Mouse (Mus musculus) lung, postnatal 10 days (tissue): ENCODE results near the gene Aspm.
"Not testable (repeated sequence)": the region's sequence is repeated elsewhere in the genome, so short reads cannot be mapped to it uniquely, and the experiment has no call there.

ENCODE experiments used
- DNase-seq: peaks from one replicate; pipeline ENCODE4 v3.0.0; 2021

Gene Aspm

DNA sequence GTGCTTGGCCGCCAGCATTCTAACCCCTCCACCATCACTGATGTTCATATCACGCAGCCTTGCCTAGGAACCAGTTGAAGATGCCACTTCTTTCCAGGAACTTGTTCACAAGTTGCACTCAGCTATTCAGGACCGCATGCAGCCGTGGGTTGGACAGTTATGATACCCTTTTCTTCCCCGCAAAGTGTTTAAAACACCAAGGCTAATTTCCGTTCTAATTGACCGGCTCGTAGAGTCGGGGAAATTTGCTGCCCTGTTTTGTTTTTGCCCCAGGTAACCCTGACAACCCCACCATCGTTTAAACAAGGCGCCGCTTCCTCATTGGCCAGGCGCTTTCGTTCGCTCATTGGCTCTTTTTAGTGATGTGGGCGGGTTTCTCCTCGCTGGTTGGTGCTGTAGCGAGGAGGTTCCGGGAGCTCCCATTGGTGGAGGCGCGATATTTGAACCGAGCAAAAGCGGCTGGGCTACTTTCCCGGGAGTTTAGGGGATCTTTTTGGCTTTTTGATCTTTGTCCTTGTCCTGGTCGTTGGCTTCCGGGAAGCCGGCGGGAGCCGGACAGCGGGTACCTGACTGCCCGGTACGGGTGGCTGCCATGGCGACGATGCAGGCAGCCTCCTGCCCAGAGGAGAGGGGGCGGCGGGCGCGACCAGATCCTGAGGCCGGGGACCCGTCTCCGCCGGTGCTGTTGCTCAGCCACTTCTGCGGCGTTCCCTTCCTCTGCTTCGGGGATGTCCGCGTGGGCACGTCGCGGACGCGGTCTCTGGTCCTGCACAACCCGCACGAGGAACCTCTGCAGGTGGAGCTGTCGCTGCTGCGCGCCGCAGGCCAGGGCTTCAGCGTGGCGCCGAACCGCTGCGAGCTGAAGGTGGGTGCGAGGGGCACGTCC is at the start of gene Aspm:
Gene Aspm (plus strand): TSS at position 433 of the 886 bp plus-strand sequence.
- peak; percentile 95 for DNase-seq

DNA sequence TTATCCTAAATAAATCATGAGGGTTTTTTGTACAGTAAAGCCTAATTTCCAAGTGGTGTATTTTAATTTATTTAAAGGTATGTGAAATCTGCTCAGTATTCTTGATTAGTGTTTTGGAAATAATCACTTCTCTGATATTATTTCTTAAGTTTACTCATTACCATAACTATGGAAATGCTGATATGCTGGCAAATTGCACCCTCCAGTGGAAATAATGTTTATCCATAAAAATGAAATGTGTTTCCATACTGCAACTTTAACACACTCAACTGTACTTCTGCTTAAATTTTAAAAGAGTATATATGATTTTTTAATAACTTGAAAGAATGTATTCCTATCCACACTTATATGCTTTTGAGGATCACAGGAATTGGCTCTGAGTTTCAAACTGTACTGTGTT is 48.8 kb upstream of the Aspm start:
- no peak for DNase-seq

DNA sequence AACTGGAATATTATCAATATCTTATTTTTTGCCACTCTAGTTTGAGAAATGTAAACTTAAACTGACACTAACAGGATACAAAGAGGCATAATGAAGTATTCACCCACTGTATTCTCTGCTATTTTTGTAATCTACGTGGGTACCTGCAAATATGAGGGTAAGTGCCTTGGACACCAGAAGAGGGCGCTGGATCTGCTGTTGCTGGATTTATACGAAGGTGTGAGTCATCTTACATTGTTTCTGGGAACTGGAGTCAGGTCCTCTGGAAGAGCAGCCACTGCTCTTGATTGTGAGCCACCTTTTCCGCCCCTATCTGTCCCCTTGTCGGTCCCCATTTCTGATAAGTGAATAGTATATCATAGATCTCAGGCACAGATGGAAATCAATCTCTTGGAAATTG is 46.9 kb upstream of the Aspm start:
- DNase-seq: no peak

DNA sequence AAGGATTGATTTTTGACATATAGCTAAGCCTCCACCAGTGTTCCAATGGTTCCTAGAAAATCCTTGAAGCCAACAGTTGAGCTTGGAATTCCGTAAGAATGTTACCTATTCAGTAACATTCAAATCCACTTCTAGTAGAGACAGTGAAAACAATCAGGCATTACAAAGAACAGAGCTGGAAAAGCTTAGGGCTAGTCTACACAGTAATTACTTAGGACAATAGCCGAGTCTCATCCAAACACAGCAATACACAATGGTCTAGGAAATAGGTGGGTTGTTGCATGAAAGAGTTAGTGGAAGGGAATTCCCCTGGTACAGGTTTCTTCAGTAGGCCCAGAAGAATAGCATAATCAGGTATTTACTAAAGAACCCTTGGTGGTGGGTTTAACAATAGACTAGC is 42.2 kb upstream of the Aspm start:
- DNase-seq: not testable (repeated sequence)

DNA sequence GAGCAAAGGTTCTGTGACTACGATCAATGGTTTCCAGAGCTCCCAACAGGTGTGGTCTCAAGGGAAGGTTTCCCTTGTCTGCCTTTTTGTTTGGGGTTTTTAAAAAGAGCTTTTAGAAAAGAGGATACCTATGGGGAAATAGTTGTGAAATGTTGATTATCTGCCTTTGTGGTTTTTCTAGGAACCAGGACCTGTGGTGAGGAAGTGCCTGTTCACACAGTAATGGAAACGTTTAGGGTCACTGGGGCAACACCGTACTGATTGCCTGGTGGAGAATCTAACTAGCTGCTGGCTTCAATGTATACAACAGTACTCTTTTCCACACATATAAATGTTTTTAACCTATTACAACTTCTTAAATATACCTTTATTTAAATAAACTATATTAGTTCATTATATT is 41.1 kb upstream of the Aspm start:
- no peak for DNase-seq

DNA sequence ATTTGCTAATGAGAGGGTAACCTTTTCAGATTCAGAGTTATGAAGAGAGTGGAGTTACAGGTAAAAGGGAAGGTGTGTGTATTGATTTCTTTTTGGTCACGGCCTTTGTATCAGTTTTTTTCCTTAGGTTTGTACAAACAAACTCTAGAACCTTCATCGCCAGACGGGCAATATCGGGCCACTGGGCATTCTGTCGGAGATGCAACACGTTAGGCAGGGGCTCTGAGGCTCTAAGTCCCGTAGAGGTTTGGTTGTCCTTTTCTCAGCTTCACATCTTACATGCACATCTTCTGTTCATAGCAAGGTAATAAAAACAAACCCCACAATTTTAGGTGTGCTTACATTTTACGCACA is 33.1 kb upstream of the Aspm start:
- no peak for DNase-seq

DNA sequence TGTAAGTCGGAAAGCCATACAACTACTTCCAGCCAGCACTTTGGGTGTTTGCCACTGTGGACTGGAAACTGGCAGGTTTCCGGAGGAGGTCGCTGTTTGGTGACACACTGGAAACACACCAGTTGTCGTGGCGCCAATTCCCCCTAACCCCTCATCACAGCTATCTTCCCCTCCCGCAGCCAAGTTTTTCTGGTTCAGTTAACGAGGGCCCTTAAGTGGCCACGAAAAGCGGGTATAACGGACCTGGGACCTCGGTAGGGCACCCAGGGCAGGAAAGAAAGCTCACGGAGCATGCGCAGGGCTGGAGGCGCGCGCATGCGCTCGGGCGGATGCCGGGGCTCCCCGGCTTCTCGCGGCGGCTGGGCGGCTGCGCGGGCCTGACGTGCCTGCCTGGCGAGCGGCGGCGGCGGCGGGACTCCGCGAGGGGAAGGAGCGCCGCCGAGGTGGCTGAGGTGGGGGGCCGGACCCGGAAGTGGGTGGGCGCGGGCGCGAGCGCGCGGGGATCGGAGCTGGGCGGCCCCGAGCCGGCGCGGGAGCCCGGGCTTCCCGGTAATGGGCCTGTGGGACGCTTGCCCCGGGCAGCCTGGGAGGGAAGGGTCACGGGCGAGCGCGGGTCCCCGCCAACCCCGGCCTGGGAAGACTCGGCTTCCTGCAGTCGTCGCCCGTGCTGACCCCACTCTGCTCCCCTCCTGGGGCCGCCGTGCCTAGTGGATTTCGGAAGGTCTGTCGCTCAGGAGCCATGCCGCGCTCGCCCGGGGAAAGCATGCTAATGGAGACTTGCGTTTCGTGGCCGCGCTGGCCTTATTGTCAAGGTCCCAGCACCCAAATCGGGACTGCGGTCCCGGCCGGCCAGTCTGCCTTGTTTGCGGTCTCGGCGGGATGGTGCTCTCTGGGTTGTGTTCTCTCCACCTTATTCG is 32.4 kb upstream of the Aspm start, which contains the start of gene Zbtb41:
Gene Zbtb41 (plus strand): TSS at position 414 of the 917 bp plus-strand sequence.
- DNase-seq: peak; percentile 90

DNA sequence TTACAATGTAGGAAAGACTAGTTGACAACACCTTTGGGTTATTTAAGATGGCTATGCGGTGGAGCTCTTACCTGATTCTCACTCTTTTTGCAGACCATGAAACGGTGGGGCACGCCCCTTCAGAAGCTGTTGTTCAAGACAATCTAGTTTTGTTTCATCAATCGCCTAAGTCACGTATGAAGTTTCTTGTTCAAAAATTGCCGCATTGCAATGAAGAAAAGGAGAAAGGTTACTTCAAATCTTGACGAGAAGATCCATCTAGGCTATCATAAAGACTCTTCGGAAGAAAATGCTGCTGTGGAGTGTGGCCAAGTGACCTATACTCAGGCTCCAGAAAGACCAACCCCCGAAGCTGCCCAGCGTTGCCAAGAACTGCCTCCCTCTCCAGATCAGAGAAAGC is 31.6 kb upstream of the Aspm start:
- DNase-seq: peak; percentile 11

DNA sequence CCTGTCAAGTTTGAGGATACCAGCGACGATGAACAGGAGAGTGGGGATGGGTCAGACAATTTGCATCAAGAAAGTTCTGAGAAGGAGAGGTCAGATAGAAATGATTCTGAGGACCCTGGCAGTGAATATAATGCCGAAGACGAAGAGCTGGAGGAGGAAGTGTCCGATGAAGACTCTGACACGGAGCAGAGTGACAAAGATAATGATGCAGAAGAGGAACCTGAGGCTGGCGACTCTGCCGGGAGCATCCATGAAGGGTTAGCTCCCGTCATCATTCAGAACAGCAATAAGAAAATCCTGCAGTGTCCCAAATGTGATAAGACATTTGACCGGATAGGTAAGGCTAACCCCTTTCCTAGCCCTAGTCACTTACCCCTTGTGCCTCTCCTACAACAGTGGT is 30.6 kb upstream of the Aspm start:
- DNase-seq: no peak

DNA sequence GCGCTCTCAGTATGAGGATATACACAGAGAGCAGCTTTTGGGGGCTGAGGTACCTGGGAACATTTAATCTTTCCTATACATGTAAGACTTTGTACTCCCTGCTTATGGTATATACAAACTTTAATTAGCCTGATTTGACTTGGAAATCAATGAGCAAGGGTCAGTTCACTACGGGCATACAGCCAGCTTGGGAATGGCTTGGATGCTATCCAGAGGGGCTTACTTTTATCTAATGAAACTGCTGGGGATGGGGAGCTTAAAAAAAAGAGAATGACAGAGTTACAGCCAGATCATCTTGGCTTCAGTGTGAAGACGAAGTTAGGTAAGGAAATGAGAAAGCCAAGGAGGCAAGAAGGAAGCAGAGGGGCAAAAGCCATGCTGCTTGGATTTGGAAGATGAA is 29.6 kb upstream of the Aspm start:
- DNase-seq: no peak

DNA sequence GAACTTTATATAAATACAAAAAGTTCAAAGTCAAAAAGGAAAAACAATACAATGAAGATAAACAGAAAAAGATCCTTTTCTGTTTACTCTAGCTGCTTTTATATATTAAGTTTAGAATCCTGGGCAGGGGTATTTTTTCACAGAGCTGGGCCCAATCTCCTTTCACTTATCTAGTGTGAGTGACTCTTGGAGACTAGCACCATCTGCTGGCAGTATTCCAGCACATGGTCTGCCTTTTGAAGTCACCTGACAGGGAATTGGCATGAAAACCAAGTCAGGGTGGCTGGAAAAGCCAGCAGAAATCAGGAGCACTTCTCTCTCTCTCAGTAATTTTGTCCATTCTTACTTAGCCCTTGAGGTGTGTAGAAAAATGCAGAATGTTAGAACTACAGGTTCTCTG is 16.2 kb upstream of the Aspm start:
- DNase-seq: peak; percentile 27

DNA sequence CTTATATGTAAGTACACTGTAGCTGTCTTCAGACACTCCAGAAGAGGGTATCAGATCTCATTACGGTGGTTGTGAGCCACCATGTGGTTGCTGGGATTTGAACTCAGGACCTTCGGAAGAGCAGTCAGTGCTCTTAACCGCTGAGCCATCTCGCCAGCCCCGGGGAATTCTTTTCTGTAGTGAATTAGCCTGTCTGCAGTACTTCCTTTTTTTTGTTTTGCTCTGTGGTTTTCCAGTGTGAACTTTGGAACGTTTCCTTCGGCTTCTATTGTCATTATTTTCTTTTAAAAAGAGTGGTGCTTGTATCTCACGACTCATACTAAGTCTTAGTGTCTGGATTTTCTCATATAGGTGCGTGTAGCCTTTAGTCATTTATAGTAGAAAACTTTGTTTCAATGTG is 11.5 kb upstream of the Aspm start:
- DNase-seq: not testable (repeated sequence)

DNA sequence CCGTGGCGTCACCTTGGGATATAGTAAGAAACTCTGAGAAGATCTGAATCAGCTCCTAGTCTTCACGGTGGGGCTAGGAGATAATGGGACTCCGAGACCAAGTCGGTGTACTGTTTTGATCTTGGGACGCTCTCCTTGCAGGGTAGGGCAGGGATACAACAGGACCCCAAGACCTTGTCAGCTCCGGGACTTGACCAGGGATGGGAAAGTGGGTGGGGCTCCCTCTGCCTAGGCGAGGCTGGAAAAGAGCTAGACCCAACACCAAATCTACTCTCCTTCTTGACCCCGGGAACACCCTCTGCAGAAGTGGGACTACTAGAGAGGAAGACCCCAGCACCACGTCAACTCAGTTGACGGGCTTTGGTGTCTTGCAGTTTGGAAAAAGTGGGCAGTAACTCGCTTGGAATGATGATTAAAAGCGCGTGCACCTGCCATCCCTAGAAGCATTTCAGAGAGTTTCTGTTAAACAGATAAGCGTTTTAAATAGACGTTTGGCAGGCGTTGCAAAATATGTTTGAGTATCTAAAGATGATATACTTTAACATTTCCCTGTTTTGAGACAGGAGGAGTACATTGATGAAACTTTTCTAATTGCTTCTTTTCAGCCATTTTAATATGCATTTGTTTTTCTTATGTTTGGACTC is 776 bp downstream of the Aspm start:
- peak; percentile 2 for DNase-seq

DNA sequence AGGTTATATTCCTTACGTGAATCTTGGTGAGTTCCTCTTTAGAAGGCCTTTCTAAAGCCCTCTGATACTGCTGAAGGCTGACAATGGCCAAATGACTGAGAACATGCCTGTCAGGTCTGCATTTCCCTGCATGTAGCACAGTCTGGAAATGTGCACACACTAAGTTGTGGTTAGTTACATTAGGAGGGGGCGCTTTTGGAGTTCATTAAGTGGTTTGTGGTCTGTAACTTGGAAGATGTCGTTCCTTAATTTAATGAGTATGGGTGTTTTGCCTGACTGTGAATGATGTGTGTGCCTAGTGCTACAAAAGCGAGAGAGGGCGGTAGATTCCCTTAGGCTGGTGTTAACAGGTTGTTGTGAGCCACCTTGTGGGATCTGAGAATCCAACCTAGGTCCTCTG is 6.2 kb downstream of the Aspm start:
- DNase-seq: no peak

DNA sequence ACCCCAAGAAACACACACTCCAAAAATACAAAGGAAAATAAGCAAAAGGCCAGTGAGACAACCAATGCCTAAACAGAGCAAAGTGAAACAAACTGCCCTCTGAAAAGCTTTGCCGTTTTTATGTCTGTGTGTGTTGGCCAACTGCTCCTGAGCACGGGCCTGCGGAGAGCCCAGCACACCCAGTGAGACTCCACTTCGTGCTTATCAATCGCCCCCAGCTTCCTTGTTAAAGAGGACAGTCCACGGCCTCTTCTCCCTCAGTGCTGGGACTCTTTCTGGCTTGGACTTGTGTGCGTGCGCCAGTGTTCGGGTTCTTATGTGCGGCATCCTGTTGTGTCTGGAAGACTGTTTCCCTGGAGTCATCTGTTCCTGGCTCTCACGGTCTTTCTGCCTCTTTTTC is 11.4 kb downstream of the Aspm start:
- no peak for DNase-seq

DNA sequence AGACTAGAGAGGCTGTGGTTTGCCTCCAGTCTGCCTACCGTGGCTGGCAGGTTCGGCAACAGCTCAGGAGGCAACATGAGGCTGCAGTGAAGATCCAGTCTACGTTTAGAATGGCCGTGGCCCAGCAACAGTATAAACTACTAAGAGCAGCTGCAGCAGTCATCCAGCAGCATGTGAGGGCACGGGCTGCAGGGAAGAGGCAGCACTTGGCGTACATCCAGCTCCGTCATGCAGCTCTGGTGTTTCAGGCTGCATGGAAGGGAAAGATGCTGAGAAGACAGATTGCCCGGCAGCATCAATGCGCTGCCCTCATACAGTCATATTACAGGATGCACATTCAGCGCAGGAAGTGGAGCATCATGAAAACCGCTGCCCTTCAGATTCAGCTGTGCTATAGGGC is 24.3 kb downstream of the Aspm start:
- DNase-seq: peak; percentile 2

DNA sequence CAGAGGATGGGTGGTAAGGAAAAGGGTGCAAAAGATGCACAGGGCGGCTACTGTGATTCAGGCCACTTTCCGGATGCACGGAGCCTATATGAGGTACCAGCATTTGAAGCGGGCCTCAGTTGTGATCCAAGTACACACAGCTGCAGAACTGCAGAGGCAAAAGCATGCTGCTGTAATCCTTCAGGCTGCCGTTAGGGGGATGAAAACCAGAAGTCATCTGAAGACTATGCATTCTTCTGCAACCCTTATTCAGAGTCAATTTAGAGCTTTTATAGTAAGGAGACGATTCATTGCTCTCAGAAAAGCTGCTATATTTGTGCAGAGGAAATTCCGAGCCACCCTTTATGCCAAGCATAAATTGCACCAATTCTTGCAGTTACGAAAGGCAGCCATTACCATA is 25.7 kb downstream of the Aspm start:
- no peak for DNase-seq

DNA sequence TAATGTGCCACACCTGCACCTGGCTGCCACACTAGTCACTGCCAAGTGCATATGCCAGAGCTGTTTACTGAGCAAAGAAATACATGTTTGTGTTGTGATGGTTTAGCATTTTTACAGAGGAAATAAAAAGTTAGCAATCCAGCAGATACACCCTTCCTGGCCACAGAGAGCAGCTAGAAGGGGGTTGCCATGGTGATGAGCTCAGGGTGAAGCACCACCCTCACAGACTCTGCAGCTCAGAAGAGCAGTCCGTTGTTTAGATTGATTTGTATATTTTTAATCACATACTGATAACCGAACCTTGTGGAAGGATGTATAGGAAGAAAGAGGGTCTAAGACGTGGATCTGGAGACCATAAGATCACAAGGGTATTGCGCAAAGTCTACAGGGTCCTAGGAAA is 26.6 kb downstream of the Aspm start:
- DNase-seq: peak; percentile 7

DNA sequence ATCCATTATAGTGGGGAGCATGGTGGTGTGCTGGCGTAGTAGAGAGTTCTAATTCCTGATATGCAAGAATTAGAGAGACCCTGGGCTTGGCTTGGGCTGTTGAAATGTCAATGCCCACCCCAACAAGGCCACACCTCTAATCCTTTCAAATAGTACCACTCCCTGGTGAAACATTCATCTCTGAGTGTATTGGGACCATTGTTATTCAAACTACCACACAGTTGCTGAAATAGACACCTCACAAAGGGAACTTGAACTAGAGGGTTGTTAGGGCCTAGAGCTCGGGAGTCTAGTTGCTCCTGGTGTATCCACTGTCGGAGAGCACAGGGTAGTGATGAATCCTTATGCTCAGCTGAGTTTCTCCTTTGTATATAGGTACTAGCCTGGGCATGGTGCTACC is 40.1 kb downstream of the Aspm start:
- no peak for DNase-seq

DNA sequence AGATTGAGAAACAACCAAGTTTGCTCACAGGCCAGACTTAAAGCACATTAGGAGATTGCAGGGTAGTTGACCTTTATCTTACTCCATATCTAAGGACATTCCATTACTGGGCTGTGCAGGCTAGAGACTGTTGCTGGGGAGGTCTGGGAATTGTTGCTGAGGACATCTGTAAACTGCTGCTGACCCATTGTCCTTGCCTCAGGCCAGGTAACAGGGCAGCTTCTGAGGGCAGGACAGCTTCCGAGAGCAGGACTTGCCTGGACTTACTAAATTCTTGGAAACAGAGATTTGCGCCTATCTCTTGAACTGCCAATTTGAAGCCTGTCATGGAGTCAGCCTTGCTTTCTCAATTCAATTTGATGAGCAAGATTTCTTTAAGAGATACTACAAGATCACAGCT is 40.8 kb downstream of the Aspm start:
- no peak for DNase-seq

DNA sequence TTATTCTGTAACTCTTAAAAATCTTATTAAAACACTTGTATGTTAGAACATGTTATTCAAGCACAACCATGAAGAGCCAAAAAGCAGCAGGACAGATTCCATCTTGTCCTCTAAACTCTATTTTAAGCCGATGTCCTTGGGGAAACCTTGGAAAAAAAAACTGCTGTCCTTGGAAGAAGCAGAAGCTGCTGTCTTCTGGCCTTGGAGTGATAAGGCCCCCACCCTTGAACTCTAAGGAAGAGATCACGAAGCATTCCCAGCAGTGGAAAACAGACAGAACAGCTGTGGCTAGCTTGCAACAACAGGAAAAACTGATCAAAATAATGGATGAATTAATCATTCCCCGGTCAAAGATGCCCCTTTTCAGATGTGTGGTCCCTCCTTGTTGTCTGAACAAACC is 41.6 kb downstream of the Aspm start:
- DNase-seq: no peak

DNA sequence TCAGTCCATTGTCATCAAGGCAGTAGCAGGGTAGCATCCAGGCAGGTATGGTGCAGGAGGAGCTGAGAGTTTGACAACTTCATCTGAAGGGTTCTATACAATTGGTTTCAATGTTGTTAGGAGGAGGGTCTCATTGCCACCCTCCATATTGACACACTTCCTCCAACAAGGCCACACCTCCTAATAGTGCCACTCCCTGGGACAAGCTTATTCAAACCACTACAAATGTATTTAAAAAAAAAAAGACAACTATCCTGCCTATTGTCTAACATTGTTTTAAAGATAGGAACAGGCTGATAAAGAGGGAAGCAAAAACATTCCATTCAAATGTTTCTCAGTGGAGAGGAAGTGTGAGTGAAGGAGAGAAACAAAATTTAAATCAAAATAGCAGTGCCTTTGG is 45.2 kb downstream of the Aspm start:
- no peak for DNase-seq

DNA sequence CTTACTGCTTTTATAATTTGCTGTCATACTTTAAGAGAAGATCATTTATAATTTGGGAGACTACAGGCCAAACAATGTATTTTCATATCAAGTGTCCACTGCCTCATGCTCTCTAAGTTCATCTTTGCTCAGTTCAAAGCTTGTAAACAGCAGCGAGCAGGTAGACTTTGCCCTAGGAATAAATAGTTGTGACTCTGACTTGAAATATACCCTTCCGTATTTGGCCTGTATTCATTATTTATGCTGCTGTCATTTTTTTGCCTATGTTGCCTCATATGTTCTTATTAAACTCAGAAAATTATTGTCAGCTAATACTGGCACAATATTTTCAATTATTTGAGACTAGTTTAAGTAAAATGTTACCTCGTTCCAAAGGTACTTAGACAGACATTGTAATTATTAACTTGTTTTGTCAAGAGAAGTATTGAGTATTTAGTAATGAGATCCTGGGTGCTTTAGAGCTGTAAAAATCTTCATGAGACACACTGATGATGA is 46.7 kb downstream of the Aspm start, which contains the start of gene F13b:
Gene F13b (plus strand): TSS at position 445 of the 495 bp plus-strand sequence.
- no peak for DNase-seq
